In genomic region chr14:102855264-102855840, GRCm38 (mm10) we compare ENCODE assay signal across 17 mouse cellular contexts.
DNase-seq lines count a peak whose midpoint lies in the region; ATAC-seq lines count a peak whose summit lies in the region.
"Had no signal": no experiment of that assay in that cellular context is flagged by ENCODE, and none has a peak within 500 bp of the region (broad histone marks: within the 10 kb centered on the region; RNA-seq: fewer than 3 reads in every experiment).

No protein-coding gene starts in this region.

- no peaks in the 10 kb centered on the region for H3K27me3 ChIP-seq in hindbrain, embryonic 16.5 days (replicated peaks; ENCODE audit: control insufficient read depth, insufficient read depth, low read length)
- H3K27me3 ChIP-seq: hindbrain, embryonic 13.5 days; limb, embryonic 12.5 days; lung, embryonic 15.5 days; midbrain, embryonic 13.5 days had no signal

- no peaks in the 10 kb centered on the region for H3K36me3 ChIP-seq in hindbrain, embryonic 16.5 days (ENCODE audit: control insufficient read depth, insufficient read depth, low read length)
- H3K36me3 ChIP-seq: forebrain, embryonic 10.5 days; hindbrain, embryonic 13.5 days; limb, embryonic 12.5 days; lung, embryonic 15.5 days; midbrain, embryonic 13.5 days had no signal

- H3K4me1 ChIP-seq in hindbrain, embryonic 16.5 days (ENCODE audit: control insufficient read depth, insufficient read depth, low read depth, low read length): no peaks in the 10 kb centered on the region
- H3K4me1 ChIP-seq: forebrain, embryonic 10.5 days; hindbrain, embryonic 13.5 days; midbrain, embryonic 13.5 days had no signal

- H3K4me2 ChIP-seq in hindbrain, embryonic 16.5 days (ENCODE audit: low read length): no peak overlapping the region
- H3K4me2 ChIP-seq: hindbrain, embryonic 13.5 days; limb, embryonic 12.5 days; lung, embryonic 15.5 days; midbrain, embryonic 13.5 days had no signal

- H3K27ac ChIP-seq in hindbrain, embryonic 16.5 days (ENCODE audit: low read depth, low read length): no peak overlapping the region
- H3K27ac ChIP-seq: forebrain, embryonic 10.5 days; hindbrain, embryonic 13.5 days; limb, embryonic 12.5 days; lung, embryonic 15.5 days; midbrain, embryonic 13.5 days; stomach, postnatal 0 days had no signal

- 53% methylated on average over 7 of the region's 7 CpGs for WGBS in hindbrain, embryonic 16.5 days

- DNase-seq in heart, adult 18-20 months: peak; percentile 23 to 29
- no peak for DNase-seq in heart, adult 8-10 months (ENCODE audit: low spot score)
- DNase-seq in ovary, postnatal 14 days (ENCODE audit: low spot score): peak; percentile 25
- no peak for DNase-seq in ovary, postnatal 36 days (ENCODE audit: low spot score)
- DNase-seq in kidney, postnatal 36 days: peak; percentile 27 to 44
- DNase-seq: adrenal gland, postnatal 36 days; cerebellum, adult 11 months; embryo, embryonic 11 days; layer of hippocampus, adult 9-11 months had no signal

- no peak overlapping the region for H3K9ac ChIP-seq in hindbrain, embryonic 16.5 days (ENCODE audit: low read depth, low read length)
- H3K9ac ChIP-seq: hindbrain, embryonic 13.5 days; limb, embryonic 12.5 days; lung, embryonic 15.5 days; midbrain, embryonic 13.5 days had no signal

- H3K9me3 ChIP-seq in hindbrain, embryonic 16.5 days (ENCODE audit: control insufficient read depth, low read length): no peaks in the 10 kb centered on the region
- H3K9me3 ChIP-seq: forebrain, embryonic 10.5 days; hindbrain, embryonic 13.5 days; limb, embryonic 12.5 days; lung, embryonic 15.5 days; midbrain, embryonic 13.5 days had no signal

- no peak overlapping the region for H3K4me3 ChIP-seq in hindbrain, embryonic 16.5 days (ENCODE audit: low read length)
- H3K4me3 ChIP-seq: forebrain, embryonic 10.5 days; hindbrain, embryonic 13.5 days; limb, embryonic 12.5 days; lung, embryonic 15.5 days; midbrain, embryonic 13.5 days had no signal

- no peak for ATAC-seq in monocyte, adult 5-6 weeks (replicated peaks; ENCODE audit: insufficient number of reproducible peaks, low FRiP score, low TSS enrichment, poor library complexity, severe bottlenecking)
- no peak; the same call in 1 of the 2 replicates for ATAC-seq in hindbrain, embryonic 16.5 days
- ATAC-seq: midbrain, embryonic 13.5 days had no signal

Comparison
In these comparisons a context has a peak if more than half of its experiments do, and no peak if none do; other contexts are left out.
1. DNase-seq: peak in heart, adult 18-20 months (2 of 2), ovary, postnatal 14 days (single experiment) and kidney, postnatal 36 days (2 of 2); none in heart, adult 8-10 months (single experiment) and ovary, postnatal 36 days (single experiment).